Mouse (Mus musculus) v-Abl transformed pro-B cells (cell line): ENCODE results near the gene Pole2.

Experiments used
- in situ Hi-C, 2 experiments: fragments of 400-800 bp; cut with MboI; formaldehyde crosslinking; loops; one replicate each; pipeline ENCODE4 v1.15.1; 2025; ENCODE audit not compliant: unreplicated experiment in 2 of 2

Gene Pole2

DNA sequence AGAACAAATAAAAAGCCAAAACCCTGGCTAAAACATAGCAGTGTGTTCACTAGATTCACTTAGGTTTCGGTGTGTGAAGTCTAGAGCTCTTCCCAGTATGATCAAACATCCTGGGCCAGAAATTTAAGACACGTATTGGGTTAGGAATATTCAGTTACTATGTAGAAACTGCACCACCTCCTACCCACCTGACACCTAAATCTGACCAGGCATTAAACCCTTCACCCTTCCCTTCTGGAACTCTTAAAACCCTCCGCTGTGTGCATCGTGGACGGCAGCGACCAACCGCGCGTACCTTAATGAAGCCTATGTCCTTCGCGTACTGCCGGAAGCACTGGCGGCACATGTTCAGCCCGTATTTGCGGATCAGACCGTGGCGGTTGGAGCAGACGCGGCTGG lies 69.6 kb downstream of the Pole2 start:
- in situ Hi-C loops: loop anchor here (25.0 kb wide), 2 partner anchors 979 to 1804 kb away; partner anchors contain the start of gene Psma3 (in 1 of the 2)

DNA sequence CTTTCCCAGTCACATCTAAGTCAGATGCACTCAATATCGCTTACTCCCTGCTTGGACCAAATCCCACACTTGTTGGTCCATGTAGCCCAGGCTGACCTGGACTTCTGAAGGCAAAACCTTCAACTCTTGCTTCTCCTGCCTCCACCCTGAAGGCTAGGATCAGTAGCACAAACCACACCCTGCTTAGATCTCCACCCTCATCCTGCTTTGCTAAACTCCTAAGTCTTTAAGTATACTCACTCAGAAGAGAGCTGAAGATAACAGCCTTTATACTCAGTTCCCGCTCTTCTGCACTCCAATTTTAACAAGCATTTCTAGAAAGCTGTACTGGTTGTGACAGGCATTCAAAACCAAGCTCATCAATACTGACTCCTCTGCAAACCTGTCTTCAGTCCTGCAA lies 70.9 kb downstream of the Pole2 start:
- in situ Hi-C loops: loop anchor here (25.0 kb wide), 2 partner anchors 980 to 1805 kb away; partner anchors contain the start of gene Psma3 (in 1 of the 2)

DNA sequence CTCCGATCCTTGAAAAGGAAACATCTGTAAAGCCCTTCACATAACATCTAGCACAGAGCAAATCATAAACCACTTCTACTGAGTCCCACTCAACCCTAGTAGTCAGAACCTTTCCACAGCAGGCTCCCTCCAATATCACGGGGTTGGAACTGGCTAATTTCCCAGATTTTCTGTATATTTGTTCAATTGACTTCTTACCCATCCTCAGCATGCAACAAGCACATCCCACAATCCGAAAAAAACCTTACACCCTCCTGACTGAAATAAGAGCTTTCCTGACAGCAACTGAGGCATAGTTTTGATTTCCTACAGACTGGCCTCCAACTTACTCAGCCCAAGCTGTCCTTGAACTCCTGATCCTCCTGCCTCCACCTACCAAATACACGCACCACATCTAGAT lies 71.6 kb downstream of the Pole2 start:
- in situ Hi-C loops: loop anchor here (25.0 kb wide), 2 partner anchors 981 to 1806 kb away; partner anchors contain the start of gene Psma3 (in 1 of the 2)

DNA sequence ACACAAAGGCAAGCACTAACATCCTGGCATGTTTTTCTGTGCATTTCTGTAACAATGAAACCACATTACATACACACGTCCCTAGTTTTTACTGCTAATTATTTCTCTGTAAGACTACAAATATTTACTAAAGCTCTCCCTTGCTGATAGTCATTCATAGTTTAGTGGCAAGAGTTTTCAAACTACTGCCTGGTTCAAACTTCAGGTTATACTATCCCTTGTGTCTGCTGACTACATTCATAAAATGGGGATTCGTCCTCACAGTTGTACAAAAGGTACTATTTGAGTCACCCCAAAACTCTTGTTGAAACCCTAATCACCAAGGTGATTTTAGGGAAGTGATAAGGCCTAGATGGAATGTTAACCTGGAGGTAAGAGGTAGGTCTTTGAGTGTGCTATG lies 72.1 kb downstream of the Pole2 start:
- in situ Hi-C loops: loop anchor here (25.0 kb wide), 2 partner anchors 981 to 1806 kb away; partner anchors contain the start of gene Psma3 (in 1 of the 2)
